Mouse (Mus musculus) telencephalon, adult 2 months (tissue): ENCODE measurements around the gene Atp6v1g2.
"Not testable (repeated sequence)": the region's sequence is repeated elsewhere in the genome, so short reads cannot be mapped to it uniquely, and the experiment has no call there.

Experiments used
- DNase-seq: peaks from one replicate; pipeline ENCODE4 v3.0.0-alpha.2; 2011; ENCODE audit warnings: low read depth, low spot score

The Atp6v1g2 gene

DNA sequence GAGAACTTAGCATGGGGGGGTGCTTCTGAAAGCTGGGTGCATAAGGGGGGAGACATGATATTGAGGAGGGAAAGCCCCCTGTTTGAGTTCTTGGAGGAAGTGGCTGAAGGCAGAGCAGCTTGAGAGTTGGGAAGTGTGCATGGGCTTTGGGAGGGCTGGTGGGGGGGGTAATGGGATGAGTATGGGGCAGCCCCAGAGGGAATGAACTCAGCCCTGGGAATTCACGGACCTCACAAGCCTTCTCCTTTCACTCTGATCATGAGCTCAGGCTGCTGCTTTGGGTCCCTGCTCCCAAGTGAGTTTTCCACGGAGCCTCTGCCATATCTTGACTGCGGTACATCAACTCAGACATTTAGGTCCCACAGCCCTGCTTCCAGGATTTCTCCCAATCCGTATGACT lies 31.0 kb upstream of the Atp6v1g2 start:
- no peak for DNase-seq

DNA sequence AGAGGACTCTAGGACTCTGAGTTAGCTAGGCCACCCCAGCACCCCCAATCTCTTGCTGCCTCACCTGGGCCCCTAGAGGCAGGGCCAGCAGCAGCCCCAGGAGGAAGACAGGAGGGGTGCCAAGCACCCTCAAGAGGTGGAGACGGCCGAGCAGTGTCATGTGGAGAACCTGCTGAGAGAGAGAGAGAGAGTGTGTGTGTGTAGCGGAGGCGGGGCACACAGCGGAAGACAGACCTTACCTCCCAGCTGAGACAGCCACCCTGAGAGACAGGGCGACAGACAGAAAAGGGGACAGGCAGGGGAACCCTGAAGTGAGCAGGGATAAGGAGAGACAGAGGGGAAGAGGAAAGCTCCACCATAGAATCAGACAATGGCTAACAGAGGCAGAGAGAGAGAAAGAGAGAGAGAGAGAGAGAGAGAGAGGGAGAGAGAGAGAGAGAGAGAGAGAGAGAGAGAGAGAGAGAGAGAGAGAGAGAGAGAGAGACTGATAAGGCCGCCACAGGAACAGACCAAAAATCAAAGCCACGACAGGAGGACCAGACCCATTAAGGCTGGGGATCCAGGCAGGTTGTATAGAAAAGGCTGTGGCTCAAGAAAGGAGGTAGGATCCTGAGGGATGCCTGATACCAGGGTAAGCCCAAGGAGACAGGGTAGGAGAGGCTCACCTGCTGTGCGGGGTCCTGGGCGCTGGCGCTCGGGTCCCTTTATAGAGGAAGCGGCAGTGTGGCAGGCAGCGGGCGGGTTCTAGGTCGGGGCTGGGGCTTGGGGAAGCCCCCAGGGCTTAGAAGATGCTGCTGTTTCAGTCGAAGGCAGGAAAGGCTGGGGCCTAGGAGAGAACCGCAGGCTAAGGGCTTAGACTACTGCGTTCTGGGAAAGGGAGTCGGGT lies 28.7 kb upstream of the Atp6v1g2 start, which contains the start of gene Lta:
TSS of gene Lta (minus strand) at position 858 of the 886 bp plus-strand sequence.
- no peak for DNase-seq

DNA sequence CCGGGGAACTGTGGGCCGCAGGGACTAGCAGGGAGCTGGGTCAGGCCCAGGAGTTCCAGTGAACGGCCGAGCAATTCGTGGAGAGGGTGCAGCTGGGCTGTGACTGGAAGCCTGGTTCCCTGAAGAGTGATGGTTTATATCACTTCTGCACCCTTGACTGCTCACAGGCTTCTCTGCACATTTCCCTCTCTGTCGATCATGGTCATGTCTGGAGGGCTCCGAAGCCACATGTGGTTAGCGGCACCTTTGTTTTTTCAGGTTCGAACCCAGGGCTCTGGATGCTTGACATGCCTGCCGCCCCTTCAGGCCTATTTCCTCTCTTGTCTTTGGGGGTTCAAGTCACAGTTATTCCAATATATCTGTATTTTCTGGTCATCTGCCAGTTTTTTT lies 28.1 kb upstream of the Atp6v1g2 start:
- DNase-seq = no peak

DNA sequence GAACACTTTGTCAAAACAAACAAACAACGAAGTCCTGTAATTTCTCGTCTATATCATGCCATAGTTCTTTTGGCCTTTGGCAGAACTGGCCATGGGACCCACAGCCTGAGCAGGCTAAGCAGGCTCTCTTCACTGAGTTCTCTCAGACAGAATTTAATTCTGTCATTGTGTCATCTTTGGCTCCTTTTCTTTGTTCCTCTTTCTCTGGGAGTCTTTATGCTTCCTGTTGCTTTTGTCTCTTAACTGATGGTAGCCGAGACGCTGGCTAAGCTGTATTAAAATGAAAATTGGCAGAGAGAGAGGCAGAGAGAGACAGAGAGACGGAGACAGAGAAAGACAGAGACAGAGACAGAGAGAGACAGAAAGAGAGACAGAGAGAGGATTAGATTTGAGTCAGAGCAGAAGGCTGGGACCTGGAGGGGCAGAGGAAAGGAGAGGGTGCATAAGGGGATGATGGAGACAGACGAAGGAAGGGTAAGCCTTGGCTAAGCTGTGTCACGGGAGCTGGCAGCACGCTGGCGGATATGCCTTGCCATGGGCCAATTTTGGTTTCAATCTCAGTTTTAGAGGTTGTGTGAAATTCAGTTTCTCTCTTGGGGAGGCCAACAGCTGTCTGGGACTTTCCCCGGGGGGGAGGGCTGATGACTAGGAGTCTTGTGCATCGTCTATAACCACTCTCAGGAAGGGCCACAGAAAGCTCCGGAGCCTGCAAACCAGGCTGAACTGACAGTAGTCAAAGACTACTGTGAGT lies 23.5 kb upstream of the Atp6v1g2 start:
- no peak for DNase-seq

DNA sequence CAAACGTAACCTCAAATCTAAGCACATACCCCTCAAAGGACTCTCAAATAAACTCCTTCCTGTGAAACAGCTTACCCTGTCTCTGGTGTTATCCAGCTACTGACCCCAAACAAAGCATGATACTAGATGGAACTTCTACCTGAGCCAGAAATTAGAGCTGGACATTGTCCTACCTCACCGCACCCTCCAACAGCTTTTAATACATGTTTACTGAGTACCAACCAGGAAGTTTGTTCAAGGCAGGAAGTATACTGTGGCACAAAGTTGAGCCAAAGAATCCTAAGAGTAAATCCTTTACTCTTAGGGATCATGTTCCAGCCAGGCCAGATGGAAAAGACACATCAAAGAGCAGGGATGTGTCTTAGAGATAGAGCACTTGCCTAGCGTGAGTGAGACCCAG lies 22.9 kb upstream of the Atp6v1g2 start:
- DNase-seq = no peak

DNA sequence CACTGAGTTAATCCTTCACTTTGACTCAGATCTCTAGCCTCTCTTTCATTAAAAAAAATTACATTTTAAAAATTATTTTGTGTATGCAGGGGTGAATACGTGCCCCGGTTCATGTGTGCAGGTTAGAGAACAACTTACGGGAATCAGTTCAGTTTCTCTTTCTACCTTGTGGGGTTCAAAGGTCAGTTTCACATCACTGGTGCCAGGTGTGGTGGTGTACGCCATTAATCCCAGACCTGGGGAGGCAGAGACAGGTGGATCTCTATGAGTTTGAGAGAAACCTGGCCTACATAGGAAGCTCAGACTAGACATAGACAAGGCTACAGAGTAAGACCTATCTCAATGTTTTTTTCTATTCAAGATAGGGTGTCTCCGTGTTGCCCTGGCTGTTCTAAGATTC lies 20.4 kb upstream of the Atp6v1g2 start:
- DNase-seq = no peak

DNA sequence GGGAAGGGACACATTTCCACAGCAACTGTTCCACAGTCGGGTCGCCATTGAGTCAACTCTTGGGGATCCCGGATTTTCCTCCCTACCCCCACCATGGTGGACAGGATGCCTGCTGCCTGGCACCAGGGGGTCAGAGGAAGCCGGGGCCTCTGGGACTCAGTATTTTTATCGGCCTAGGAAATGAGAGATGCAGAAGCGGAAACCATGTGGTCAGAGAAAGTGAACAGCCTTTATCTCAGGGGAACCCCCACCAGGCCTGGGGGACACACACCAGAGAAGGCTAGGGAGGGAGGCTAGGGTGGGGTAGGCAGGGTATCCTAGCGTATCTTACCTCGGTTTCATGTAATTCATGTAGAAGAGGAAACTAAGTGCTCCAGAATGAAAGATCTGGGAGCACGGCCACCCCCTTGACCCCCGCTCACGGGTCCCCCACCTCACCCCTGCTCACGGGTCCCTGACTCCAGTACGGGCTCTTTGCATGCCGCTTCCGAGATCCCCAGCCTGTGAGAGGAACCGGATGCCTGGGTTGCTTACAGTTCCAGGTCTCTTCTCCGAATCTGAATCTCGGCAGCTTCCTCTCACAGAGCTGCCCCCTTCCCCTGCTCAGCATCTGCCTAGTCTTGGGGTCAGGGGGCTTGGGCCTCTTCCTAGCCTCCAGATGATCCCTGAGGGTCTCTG lies 14.8 kb upstream of the Atp6v1g2 start:
- no peak for DNase-seq

DNA sequence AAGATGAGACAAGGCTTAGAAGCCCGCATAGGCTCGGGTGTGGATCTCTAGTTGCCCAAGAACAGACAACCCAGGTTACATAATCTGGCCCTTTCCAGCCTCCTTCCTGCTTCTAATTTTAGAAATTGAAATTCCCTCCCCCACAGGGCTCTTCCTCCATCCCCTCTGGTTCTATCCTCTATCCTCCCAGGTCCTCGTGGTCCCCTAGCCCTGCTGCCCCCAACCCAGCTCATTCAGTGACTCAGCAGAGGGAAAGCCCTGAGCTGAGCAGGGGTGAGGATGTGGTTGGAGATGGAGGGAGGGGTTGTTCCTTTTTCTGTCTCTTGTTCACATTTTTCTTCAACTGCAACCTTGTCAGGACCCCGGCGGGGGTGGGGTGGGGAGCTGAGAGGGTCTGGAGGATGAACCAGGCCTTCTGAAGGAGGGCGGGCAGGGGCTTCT lies 13.8 kb upstream of the Atp6v1g2 start:
- DNase-seq = no peak

DNA sequence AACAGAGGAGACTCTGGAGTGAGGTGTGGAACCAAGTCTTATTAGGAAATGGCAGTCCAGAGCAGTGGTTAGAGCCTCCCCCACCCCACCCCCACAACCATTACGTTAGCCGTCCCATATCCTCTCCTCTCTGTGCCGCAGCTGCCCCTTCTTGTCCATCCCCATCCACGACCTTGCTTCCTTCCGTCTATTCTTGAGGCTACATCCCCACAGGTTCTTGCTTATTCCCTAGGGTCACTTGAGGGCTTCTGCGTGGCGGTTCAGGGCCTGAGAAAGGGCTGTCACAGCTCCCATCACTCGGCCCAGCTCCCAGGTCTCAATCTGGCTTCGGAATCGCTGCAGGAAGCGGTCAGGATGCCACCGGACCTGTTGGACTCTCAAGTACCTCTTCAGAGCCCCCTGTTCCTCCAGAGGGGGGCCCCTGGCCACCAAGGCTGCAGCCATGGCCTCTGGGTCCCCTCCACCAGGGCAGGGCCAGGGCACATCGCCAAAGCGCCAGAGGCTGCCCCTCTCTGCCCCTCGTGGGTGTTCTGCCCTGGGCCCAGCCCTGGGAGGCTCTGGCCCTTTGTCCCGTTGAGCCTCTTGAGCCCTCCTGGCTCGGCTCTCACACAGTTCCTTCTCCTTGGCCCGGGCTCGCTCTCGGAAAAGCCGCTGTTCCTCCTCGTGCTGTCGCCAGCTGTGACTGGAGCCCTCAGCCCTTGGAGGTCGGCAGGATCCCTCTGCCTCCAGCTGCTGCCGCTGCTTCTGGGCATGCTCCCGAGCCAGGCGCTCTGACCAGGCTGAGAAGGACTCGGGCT lies 13.1 kb upstream of the Atp6v1g2 start, which contains the start of gene Gm16181:
TSS of gene Gm16181 (plus strand) at position 679 of the 797 bp plus-strand sequence.
- DNase-seq = no peak

DNA sequence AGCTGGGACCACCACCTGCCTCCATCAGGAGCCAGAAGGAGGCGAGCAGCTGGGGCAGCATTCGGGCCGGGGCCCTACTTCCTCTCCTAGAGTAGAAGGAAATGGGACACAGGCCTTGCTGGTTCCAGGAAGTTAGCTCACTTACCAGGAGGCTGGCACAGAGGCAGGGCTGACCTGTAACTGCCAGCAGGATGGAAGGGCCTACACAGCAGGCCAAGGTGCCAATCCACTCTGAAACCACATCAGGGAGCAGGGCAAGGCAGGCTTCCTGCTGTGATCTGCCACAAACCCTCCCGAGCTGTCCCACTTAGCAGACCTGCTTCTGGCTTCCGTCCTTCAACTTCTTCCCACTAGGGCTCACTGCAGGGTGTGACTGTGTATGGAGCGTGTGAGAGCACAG lies 11.2 kb upstream of the Atp6v1g2 start:
- DNase-seq = no peak

DNA sequence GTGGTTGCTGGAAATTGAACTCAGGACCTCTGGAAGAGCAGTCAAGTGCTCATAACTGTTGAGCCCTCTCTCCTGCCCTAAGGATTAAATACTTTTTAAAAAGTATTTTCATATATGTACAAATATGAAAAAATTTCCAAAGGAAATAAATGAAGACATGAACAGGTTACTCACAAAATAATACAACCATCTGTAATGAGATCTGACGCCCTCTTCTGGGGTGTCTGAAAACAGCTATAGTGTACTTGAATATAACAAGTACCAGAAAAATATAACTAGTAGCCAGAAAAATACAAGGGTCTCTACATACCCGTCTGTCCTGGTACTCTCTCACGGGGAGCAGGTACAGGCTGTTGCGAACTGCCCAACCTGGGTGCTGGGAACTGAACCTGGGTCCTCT lies 8.8 kb upstream of the Atp6v1g2 start:
- DNase-seq = no peak

DNA sequence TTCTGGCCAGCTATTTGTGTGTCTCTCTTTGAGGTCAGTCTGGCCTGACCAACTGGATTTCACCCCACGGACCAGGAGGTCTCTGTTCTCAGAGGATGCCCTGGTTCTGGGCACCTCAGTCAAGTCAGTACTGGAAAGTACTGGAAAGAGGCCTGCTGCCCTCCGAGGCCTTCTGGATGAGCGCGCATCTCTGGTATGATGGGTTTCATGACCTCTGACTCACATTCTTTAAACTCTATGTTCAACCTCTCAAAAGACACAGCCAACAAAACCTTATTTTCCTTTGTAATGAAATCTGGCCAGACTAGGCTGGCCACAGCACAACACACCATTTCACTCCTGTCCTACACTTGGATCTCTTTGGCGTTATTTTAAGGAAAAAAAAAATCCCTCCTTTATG lies 8.0 kb upstream of the Atp6v1g2 start:
- no peak for DNase-seq

DNA sequence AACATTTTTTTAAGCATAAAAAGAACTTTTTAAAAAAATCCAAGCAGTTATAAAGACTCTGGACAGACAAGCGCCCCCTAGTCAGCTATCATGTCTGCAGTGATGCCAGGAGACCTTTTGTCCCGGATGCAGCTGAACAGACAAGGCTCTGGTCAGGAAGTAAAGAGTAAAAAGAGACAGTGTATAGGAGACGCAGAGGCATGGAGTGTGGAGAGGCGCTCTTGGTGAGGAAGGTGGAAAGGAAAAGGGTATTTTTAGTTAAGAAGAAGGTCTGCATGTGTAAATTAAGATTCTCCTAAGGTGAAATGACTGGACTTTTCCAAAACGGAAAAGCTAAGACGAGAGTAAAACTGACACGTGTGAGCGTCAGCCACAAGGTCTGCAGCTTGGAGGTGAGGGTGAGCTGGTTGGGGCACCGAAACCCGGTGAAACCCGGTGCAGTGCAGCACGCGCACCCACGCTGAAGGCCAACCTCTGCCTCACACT lies 6.9 kb upstream of the Atp6v1g2 start:
- DNase-seq = no peak

DNA sequence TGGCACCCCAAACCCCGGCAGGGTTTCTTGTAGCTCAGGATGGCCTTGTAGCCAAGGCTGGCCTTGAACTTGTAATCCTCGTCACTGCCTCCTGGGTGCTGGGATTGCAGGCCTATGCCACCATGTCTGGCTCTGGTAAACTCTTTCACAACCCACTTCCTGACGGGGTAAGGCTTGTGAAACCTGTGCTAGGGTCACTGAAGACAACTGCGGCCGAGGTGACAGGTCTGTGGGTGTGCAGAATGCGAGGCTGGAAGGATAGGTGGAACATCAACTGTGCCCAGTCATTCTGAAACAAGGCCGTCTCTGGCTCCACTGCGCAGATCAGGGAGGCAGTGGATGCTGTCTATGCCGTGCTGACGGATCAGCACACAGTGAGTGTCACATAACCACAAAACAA lies 2.4 kb upstream of the Atp6v1g2 start:
- DNase-seq = no peak

DNA sequence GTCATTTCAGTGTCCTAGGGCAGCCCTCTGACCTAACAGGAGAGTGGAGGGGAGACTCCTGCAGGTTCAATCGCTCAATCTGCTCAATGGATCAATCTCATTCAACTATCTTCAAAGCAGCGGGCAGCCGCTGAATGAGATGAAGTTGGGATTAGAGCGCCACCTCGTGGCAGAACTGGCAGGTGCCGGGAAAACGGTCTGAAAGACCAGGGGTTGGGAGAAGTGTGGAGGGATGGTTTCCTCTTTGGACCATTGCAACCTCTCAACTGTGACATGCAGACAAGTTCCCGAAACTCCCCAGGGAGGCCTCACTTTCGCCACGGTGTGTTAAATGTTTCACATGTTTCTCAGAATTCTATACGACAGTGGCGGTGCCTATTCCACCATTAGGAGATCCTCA lies 1.4 kb upstream of the Atp6v1g2 start:
- no peak for DNase-seq

DNA sequence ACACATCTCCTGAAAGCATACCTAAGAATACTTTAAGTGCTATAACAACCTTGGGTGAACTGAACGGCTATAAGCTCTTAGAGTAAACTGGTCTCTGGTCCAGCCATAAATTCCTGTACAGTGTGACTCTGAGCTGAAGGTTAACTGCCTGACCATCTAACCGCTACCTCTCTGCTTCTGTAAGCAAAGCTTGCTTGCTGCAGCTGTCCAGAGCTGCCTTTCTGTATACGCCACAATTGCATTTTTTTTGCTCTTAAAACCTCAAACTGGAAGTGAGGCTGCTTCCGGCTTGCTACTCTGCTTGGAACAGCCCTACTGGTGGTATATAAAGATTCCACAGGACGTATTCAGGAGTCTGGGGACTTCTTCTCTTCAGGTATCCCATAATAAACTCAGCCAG lies 801 bp upstream of the Atp6v1g2 start:
- no peak for DNase-seq

DNA sequence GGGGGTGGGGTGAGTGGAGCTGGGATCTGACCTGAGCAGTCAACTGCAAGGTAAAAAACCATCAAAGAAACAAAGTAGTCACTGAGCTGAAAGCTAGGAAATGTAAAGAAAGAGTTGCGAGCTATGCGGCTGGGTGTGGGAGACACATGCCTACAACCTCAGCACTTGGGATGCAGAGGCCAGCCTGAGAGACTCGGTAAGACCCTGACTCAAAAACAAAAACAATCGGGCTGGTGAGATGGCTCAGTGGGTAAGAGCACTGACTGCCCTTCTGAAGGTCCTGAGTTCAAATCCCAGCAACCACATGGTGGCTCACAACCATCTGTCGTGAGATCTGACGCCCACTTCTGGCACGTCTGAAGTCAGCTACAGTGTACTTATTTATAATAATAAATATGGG lies 630 bp downstream of the Atp6v1g2 start:
- DNase-seq = not testable (repeated sequence)

DNA sequence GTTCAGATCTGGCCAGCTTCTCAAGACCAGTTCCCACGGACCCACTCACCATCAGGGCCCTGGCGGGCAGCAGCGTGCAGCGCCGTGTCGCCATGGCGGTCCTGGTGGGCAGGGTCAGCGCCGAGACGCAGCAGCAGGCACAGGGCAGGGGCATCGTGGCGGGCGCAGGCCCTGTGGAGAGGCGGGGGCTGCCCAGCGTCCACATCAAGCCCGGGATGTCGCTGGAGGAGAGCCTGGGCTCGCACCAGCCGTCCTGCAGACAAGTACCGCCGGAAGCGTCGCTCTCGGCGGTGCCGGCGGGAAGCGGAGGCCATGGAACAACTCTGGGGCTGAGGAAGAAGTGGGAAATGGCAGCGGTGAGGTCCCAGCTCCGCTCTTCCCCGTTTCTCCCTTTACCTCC lies 1.4 kb downstream of the Atp6v1g2 start:
- no peak for DNase-seq

DNA sequence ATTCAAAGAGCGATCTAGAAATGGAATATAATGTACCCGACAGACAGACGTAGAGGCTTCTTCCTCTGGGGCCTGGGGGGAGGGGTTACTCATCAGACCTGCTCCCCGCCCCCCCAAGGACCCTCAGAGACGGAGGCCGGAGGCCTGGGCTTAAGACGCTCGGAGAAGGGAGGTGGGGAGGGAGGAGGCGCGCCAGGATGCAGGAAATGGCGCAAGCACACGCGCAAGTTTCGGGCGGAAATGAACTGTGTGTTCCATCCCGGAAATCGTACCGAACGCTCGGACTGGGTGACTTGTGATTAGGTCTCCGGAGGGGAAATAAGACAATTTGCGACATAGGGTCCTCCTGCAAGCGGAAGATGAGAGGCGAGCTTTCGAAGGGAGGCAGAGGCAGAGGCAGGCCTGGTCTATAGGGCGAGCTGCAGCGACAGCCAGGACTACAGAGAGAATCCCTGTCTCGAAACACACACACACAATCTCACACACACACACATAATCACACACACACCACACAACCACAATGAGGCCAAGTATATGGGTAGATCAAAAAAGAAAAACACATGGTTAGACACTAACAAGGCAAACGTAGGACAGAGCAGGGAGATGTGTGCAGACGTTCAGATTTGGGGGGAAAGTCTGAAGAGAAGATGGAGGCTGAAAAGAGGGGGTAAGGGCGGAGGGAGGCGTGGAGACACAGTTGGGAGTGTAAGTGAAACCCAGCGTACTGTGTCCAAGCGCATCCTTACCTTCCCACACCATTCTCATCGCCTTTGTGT lies 2.3 kb downstream of the Atp6v1g2 start, which contains the start of gene Nfkbil1:
TSS of gene Nfkbil1 (minus strand) at position 179 of the 776 bp plus-strand sequence.
- DNase-seq = peak; percentile 98

DNA sequence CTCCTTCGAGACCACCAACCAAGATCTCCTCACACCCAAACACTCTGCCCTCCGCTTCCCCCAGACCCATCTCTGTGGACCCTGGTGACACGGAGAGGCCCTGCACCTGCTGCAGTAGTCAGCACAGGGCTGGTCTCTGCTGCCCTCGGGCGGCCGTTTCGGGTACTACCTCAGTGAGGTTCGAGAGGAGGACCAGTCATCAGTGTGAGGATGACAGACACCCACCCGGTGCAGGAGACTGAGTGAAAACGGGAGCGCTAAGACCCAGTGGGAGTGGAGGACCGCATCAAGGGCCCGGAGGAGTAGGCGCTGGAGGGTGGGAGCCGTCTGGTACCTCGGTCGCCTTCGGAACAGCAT lies 2.9 kb downstream of the Atp6v1g2 start:
- DNase-seq = peak; percentile 91
